Mouse (Mus musculus) kidney, adult 2 months (tissue): Measurements from ENCODE around the gene Zfp618. TPM values are rescaled to one million over a fixed set of nuclear protein-coding genes. Genes with fewer than 3 reads are reported as not detected.

Experiments used
- DNase-seq: peaks from one replicate; pipeline ENCODE4 v3.0.0; 2021
- H3K27ac ChIP-seq: fragments of 200-500 bp; 2 replicates; pipeline ENCODE4 v1.5.1; 2012; ENCODE audit warnings: low read depth, low read length, control low read depth, inconsistent platforms; ENCODE audit not compliant: insufficient read depth
- H3K27me3 ChIP-seq: fragments of 200-500 bp; replicated peaks from 2 replicates; pipeline ENCODE4 v1.6.1; 2012; ENCODE audit warnings: mild to moderate bottlenecking, moderate library complexity, low read length, inconsistent platforms; ENCODE audit not compliant: control insufficient read depth, insufficient read depth
- H3K36me3 ChIP-seq: fragments of 200-500 bp; 2 replicates; pipeline ENCODE4 v1.6.1; 2012; ENCODE audit warnings: mild to moderate bottlenecking, moderate library complexity, low read length, inconsistent platforms; ENCODE audit not compliant: control insufficient read depth, insufficient read depth
- H3K4me1 ChIP-seq: fragments of 200-500 bp; 2 replicates; pipeline ENCODE4 v1.6.1; 2011; ENCODE audit warnings: low read length; ENCODE audit not compliant: control insufficient read depth, insufficient read depth
- H3K4me3 ChIP-seq: fragments of 200-500 bp; 2 replicates; pipeline ENCODE4 v1.5.1; 2011; ENCODE audit warnings: mild to moderate bottlenecking, low read depth, low read length, control low read depth; ENCODE audit not compliant: insufficient read depth
- CTCF ChIP-seq: fragments of 200-500 bp; conservative IDR thresholded peaks from 2 replicates; pipeline ENCODE4 v1.5.1; 2011; ENCODE audit warnings: low read depth, mild to moderate bottlenecking, control low read depth, low read length, moderate library complexity, mixed read lengths; ENCODE audit not compliant: insufficient read depth, insufficient read length
- POLR2A ChIP-seq: fragments of 200-500 bp; IDR thresholded peaks from one replicate; pipeline ENCODE4 v1.6.1; 2011; ENCODE audit warnings: low read depth, low read length, control low read depth
- WGBS: fragments of 180-500 bp; shearing (Covaris S2); methylation state at CpG from one replicate; pipeline ENCODE4 v1.1.7; 2018; 5-methylcytosine and 5-hydroxymethylcytosine counted together
- polyA plus RNA-seq: library from polyadenylated mRNA; depleted of rRNA; stranded (reverse); fragments of >200 nt; gene quantifications from 2 replicates; pipeline ENCODE4 v1.2.3, GENCODE M21; 2012; rRNA removed

Gene Zfp618
- 7.7 and 10.2 TPM in 2 replicates for polyA plus RNA-seq

DNA sequence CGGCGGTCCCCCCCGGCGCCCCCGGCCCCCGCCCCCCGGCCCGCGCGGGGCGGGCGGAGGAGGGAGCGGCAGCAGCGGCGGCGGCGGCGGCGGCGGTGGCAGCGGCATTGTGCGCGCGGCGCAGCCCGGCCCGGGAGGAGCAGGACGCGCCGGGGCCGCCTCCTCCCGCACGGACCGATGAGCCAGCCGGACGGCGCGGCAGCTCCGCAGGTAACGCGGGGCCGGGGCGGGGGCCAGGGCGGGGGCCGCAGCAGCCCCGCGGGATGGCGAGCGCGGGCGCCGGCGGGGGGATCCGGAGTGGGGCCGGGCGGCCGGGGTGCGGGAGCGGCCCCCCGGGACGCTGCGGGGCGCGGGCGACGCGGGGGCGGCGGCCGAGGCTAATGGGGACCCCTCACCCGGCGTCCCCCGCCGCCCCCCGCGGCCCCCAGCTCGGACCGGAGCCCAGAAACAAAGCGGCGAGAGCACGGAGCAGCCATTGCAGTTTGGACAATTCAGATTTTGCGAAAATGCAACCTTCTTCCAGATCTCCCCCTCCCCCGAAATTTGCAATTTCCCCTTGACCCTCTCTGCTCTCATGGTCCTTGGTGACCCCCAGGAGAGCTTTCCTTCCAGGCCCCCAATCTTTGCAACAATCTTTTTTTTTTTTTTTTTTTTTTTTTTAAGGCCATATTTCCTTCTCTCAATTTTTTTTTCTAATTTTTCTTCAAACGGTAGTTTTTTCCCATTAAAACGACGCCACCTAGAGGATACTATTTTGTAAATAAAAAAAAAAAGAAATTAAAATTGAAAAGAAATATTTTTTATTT, at the start of gene Zfp618:
Zfp618 (plus strand) TSS at position 77 of the 806 bp plus-strand sequence.
- H3K27ac ChIP-seq = peak within 1 kb of the TSS; percentile 51; the same call in 1 of the 2 replicates
- 4% methylated on average over 63 of the region's 86 CpGs for WGBS
- no peak for DNase-seq

GRCm38 (mm10) chr4:62917056-62917455, 48.3 kb upstream of the Zfp618 start:
- no peaks in the 10 kb centered on the region for H3K27me3 ChIP-seq
- H3K27ac ChIP-seq = no peak overlapping the region
- no peaks in the 10 kb centered on the region for H3K36me3 ChIP-seq
- no peak for TF ChIP-seq CTCF
- no peak for TF ChIP-seq POLR2A
- H3K4me3 ChIP-seq = no peak overlapping the region
- H3K4me1 ChIP-seq = no peaks in the 10 kb centered on the region
- WGBS = 91% methylated on average over 8 of the region's 8 CpGs
- no peak for DNase-seq

More for the DNA sequence above, at the start of gene Zfp618:
- Histone ChIP-seq H3K4me3 (peak within 1 kb of the TSS; percentile 98), H3K4me1 (peaks cover 9% of the 10 kb centered on the region; the same call in 1 of the 2 replicates), H3K36me3 (no peaks in the 10 kb centered on the region), H3K27me3 (no peaks in the 10 kb centered on the region)
- TF ChIP-seq CTCF (no peak), POLR2A (no peak)

DNA sequence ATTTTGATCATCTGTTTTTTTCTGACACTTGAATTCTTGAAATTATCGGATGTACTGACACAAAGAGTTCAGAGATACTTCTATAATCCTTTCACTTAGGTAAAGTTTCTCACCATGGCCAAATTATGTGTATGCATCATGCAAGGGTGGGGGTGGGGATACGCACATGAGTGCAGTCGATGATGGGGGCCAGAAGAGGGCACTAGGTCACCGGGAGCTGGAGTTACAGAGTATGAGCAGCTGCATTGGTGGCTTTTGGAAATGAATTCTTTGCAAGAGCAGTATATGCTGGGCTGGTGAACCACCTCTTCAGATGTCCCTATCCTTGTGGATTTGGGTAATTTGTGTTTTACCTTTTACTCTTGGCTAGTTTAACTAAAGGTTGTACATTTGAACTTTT, 31.6 kb upstream of the Zfp618 start:
- TF ChIP-seq POLR2A (no peak), CTCF (peak; percentile 35; the same call in 1 of the 2 replicates)
- no peak overlapping the region for H3K27ac ChIP-seq
- WGBS = 74% methylated on average over 4 of the region's 4 CpGs

GRCm38 (mm10) chr4:62935589-62936218, 29.7 kb upstream of the Zfp618 start:
- WGBS = 77% methylated on average over 11 of the region's 11 CpGs
- Histone ChIP-seq H3K4me1 (no peaks in the 10 kb centered on the region), H3K27me3 (no peaks in the 10 kb centered on the region), H3K27ac (no peak overlapping the region), H3K36me3 (no peaks in the 10 kb centered on the region), H3K4me3 (no peak overlapping the region)
- TF ChIP-seq CTCF (no peak), POLR2A (no peak)
- DNase-seq = no peak

More for the DNA sequence above, 31.6 kb upstream of the Zfp618 start:
- Histone ChIP-seq H3K4me1 (no peaks in the 10 kb centered on the region), H3K27me3 (no peaks in the 10 kb centered on the region), H3K4me3 (no peak overlapping the region), H3K36me3 (no peaks in the 10 kb centered on the region)
- DNase-seq = peak; percentile 8

DNA sequence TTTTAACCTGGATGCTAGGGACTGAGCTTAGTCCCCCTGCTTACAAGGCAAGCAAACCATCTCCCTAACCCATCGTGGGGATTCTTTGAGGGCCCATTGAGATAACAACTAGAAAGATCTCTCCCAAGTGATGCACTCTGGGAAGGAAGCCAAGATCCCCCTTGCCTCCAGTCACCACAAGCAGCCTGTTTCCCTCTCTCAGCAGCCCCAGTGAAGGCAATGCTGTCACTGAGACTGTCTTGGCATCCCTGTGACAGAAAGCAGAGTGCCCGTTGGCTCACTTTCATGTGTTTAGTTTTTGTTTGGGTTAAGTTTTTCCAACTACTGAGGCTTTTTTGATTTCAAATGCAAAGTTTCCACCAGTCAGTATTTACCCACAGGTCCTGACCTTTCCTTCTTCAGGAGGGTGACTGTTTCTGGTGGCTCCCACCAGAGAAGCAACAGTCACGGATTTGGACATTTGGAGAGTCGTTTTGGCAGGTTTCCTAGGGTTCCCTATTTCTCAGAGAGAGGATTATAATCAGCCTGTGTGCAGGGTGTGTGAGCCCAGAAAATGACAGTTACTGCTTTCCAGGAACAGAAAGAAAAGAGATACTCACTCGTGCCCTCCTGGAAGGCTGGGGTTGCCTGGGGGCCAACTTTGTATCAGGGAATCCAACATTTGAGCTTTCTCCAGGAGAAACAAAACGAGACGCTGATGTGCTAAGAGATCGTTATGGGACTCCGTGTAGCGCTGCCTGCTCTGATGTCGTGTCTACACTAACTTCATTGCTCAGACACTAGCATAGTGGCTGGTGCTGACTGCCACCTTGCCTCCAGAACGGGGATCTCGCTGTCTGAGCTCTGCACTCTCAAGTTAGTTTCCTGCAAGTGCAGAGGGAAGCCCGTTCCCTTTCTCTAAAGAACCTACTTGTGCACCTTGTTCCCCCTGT, 23.1 kb upstream of the Zfp618 start:
- no peak for DNase-seq
- no peak overlapping the region for H3K4me3 ChIP-seq
- no peaks in the 10 kb centered on the region for H3K4me1 ChIP-seq
- 67% methylated on average over 14 of the region's 14 CpGs for WGBS
- TF ChIP-seq POLR2A = no peak
- no peak for TF ChIP-seq CTCF
- H3K27me3 ChIP-seq = no peaks in the 10 kb centered on the region
- H3K27ac ChIP-seq = no peak overlapping the region
- no peaks in the 10 kb centered on the region for H3K36me3 ChIP-seq

DNA sequence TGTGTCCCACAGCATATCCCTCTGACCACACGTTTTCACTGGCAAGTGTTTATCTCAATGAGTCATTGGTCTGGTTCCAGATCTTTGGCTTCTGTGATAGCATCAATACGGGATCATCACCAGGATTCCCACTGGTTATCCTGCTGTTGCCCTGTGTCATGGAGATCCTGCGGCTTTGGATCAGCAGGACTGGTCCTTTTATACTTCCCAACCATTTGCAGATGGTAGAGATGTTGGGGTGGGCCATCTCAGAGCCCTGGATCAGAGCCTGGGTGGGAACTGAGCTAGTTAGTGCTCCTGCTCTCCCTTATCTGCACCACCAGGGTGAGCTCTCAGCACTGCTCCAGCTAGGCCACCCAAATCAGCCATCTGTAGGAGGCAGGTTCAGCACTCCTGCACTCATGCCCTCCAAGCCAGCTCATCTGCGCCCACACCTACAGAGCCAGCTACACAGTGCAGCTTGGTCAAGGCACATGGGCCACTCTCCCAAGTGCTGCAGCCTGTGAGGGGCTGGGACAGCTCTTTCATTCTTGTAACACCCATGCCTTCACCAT, 21.0 kb upstream of the Zfp618 start:
- no peaks in the 10 kb centered on the region for H3K4me1 ChIP-seq
- H3K4me3 ChIP-seq = no peak overlapping the region
- 62% methylated on average over 4 of the region's 4 CpGs for WGBS
- no peaks in the 10 kb centered on the region for H3K36me3 ChIP-seq
- peak; percentile 81 for TF ChIP-seq CTCF
- TF ChIP-seq POLR2A = no peak
- no peaks in the 10 kb centered on the region for H3K27me3 ChIP-seq
- no peak overlapping the region for H3K27ac ChIP-seq
- peak; percentile 55 for DNase-seq
